Mouse (Mus musculus) brown adipose tissue, adult 24 weeks (tissue): Measurements from ENCODE around the gene Smg8. TPM values are rescaled to one million over a fixed set of nuclear protein-coding genes. Genes with fewer than 3 reads are reported as not detected.
A peak's percentile ranks its signal among the peaks of the same experiment; 100 is the strongest.
"Not testable (repeated sequence)": the region's sequence is repeated elsewhere in the genome, so short reads cannot be mapped to it uniquely, and the experiment has no call there.

Source experiments
- H3K27ac ChIP-seq: fragments of 200-500 bp; replicated peaks from 2 replicates; pipeline ENCODE4 v1.5.1; 2012; ENCODE audit warnings: low read depth, mild to moderate bottlenecking, low read length
- H3K4me1 ChIP-seq: fragments of 200-500 bp; 2 replicates; pipeline ENCODE4 v1.6.1; 2012; ENCODE audit warnings: low read length, mixed read lengths; ENCODE audit not compliant: control insufficient read depth, insufficient read depth, insufficient read length
- H3K4me3 ChIP-seq: fragments of 200-500 bp; 2 replicates; pipeline ENCODE4 v1.5.1; 2012; ENCODE audit warnings: low read depth, mild to moderate bottlenecking, low read length, moderate library complexity; ENCODE audit not compliant: insufficient read depth
- polyA plus RNA-seq: library from polyadenylated mRNA; stranded (reverse); fragments of >200 nt; gene quantifications from 2 replicates; pipeline ENCODE4 v1.2.4, GENCODE M21; 2012; ENCODE audit not compliant: missing spikeins, insufficient read depth, insufficient read length

The Smg8 gene
- polyA plus RNA-seq, 1 experiment: 5.4 TPM

DNA sequence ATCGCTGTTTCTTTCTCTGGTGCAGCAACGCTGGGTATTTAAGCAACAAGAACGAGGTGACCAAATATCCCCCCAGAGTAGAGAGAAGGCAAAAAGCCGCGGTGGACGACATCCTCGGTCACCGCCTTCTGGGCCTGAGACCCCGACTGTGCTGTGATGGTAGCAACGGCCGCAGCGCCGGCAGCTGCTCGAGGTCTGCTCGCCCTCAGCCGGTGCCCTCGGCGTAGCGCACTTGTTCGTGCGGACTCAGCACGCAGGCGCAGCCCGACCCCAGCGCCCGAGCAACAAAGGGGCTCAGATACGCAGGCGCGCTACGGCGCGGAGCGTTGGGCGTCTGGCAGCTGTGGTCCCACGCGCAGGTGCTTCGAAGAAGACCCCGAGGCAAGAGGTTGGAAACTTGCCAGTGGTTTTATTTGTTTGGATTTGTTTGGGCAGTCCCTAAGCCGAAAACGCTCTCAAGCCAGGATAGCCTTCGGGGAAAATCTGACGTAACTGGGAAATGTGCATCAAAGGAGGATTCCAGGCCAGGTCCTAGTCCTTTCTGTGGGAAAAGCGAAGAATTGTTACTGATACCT is 12.6 kb downstream of the Smg8 start, which contains the start of gene Gdpd1:
Gene Gdpd1 (minus strand): TSS at position 197 of the 575 bp plus-strand sequence.
- Histone ChIP-seq H3K4me3 (peak within 1 kb of the TSS; percentile 70), H3K4me1 (no peaks in the 10 kb centered on the region), H3K27ac (no peak within 1 kb of the TSS)

GRCm38 (mm10) chr11:87073343-87073865 is 13.2 kb downstream of the Smg8 start:
- no peaks in the 10 kb centered on the region for H3K4me1 ChIP-seq
- H3K4me3 ChIP-seq: peak overlapping the region; percentile 70
- no peak overlapping the region for H3K27ac ChIP-seq

- H3K4me3 ChIP-seq: no peak overlapping the region
- no peaks in the 10 kb centered on the region for H3K4me1 ChIP-seq
- no peak overlapping the region for H3K27ac ChIP-seq
These were observed 24.5 kb downstream of the Smg8 start for GRCm38 (mm10) chr11:87062087-87062486.

DNA sequence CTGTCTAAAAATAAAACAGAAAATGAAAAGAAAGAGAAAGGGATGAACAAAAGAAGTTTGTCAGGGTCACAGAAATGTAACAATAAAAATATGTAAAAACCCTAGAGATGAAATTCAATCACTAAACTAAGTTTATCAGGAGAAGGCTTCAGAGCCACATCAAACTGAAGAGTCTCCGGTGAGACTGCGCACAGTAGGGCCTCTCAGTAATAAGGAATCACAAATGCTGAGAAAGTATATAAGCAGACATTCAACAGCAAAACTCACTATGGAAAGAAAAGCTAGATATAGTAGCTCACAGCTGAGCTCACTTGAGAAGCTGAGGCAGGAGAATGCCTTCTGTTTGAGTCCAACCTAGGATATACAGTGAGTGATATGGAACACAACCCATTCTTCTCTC is 26.2 kb downstream of the Smg8 start:
- Histone ChIP-seq H3K4me1 (no peaks in the 10 kb centered on the region), H3K4me3 (no peak overlapping the region), H3K27ac (no peak overlapping the region)

GRCm38 (mm10) chr11:87056286-87056685 is 30.3 kb downstream of the Smg8 start:
- Histone ChIP-seq H3K4me3 (no peak overlapping the region), H3K4me1 (no peaks in the 10 kb centered on the region), H3K27ac (no peak overlapping the region)

DNA sequence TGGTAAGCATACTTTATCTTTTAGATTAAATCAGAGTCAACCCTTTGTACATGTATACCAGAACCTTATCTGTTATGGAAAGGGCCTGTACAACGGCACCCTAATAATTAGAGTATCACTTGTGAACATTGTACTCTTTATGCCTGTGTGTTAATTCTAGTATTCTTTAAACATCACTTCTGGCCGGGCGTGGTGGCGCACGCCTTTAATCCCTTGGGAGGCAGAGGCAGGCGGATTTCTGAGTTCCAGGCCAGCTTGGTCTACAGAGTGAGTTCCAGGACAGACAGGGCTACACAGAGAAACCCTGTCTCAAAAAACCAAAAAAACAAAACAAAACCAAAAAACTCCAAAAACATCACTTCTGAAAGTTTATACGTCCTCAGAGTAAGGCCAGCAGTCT is 37.7 kb downstream of the Smg8 start:
- not testable (repeated sequence) for H3K27ac ChIP-seq, H3K4me3 ChIP-seq, H3K4me1 ChIP-seq

GRCm38 (mm10) chr11:87046968-87047367 is 39.6 kb downstream of the Smg8 start:
- no peaks in the 10 kb centered on the region for H3K4me1 ChIP-seq
- H3K4me3 ChIP-seq: no peak overlapping the region
- no peak overlapping the region for H3K27ac ChIP-seq

DNA sequence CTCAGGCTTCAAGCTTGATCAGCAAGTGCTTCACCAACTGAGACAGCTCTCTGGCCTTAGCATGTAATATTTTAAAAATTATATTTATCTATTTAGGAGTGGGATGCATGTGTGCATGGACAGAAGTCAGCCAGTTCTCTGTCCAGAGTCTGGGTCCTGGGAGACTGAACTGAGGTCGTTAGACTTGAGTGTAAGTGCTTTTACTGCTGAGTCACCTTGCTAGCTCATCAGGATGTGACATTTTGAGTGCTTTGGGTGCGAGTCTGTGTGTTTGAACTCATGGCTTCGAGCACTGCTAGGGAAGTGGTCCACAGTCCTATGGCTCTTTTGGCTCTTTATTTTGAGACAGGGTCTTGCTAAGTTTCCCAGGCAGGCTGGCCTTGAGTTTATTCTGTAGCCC is 43.5 kb downstream of the Smg8 start:
- Histone ChIP-seq H3K27ac (no peak overlapping the region), H3K4me3 (no peak overlapping the region), H3K4me1 (no peaks in the 10 kb centered on the region)

DNA sequence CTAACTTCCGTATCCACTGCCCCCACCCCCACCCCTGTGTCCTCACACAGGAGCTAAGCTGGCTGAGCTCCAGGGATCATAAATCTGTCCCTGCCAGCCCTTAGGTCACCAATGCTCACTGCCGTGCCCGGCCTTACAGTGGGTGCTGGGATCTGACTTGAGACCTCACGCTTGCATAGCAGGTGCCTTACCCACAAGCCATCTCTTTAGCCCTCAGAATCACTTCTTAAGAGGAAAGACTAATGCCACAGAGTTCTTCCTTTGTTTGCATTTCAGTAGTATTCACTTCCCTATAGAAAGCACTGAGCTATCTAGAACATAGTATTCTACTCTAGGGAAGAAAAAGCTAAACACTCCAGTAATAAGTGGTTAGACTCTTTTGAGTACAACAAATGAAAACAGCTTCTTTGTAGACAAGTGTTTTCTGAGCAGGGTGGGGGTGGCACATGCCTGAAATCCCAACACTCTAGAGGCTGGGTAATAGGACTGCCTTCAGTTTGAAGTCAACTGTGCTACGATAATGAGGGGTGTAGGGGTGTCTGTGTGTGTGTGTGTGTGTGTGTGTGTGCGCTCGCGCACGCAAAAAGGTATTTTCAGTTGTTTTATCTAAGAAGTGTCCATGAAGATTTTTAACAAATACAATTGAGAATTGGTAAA is 47.1 kb downstream of the Smg8 start:
- H3K4me3 ChIP-seq: no peak overlapping the region
- no peaks in the 10 kb centered on the region for H3K4me1 ChIP-seq
- H3K27ac ChIP-seq: no peak overlapping the region; the same call in 1 of the 2 replicates

- Histone ChIP-seq H3K4me1 (no peaks in the 10 kb centered on the region), H3K27ac (no peak overlapping the region), H3K4me3 (no peak overlapping the region)
These were observed 50.4 kb downstream of the Smg8 start for GRCm38 (mm10) chr11:87036180-87036579.

DNA sequence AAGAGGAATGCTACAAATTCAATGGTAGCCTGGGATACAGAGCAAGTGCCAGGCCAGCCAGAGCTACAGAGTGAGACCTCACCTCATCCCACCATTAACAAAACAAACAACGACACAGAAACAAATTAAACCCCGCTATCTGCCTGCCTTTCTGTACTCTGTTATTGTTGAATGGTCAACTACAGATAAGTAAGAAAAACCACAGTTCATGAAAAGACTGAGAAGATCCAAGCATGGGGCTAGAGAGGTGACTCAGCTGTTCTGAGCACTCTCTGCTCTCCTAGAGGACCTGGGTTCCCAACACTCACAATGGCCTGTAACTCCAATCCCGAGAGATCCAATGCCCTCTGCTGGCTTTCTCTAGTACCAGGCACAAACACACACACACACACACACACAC is 58.4 kb downstream of the Smg8 start:
- H3K27ac ChIP-seq: no peak overlapping the region
- no peak overlapping the region for H3K4me3 ChIP-seq
- H3K4me1 ChIP-seq: peaks cover 9% of the 10 kb centered on the region; the same call in 1 of the 2 replicates

Other genes with a start within 250 kb of the Smg8 start
- 9.6 and 11.2 TPM in 2 replicates for gene Ypel2, start 93.1 kb downstream of the Smg8 start, polyA plus RNA-seq
- gene Gdpd1, start 12.7 kb downstream of the Smg8 start, polyA plus RNA-seq: 0.71 and 1.8 TPM in 2 replicates
- 0.67 TPM in 1 of 2 replicates, not detected in the other for gene Prr11, start 21.9 kb upstream of the Smg8 start, polyA plus RNA-seq
- gene Ska2, start 22.5 kb upstream of the Smg8 start, polyA plus RNA-seq: 5.8 and 6.4 TPM in 2 replicates
- gene Trim37, start 40.3 kb upstream of the Smg8 start, polyA plus RNA-seq: 5.6 and 6.4 TPM in 2 replicates